Mouse (Mus musculus): ENCODE data around the gene Srsf11. TPM values are rescaled to one million over a fixed set of nuclear protein-coding genes. Genes with fewer than 3 reads are reported as not detected.

Srsf11 gene
- 100 to 1,000 TPM; 117 to 156 TPM for total RNA-seq (2021)
- long read RNA-seq, experiment 1, transcript Srsf11-204 (13 exons, 3,106 nt): major isoform, 9 of 64 reads
- long read RNA-seq, experiment 1, partial matches to known transcripts: 26 of 64 reads
- long read RNA-seq, experiment 1, other reads (novel, unspliced or antisense): 15 of 64 reads
- long read RNA-seq, experiment 2, transcript Srsf11-202 (12 exons, 2,654 nt): minor isoform, 7 of 46 reads
- long read RNA-seq, experiment 2, transcript Srsf11-204 (13 exons, 3,106 nt): major isoform, 17 of 46 reads
- long read RNA-seq, experiment 2, partial matches to known transcripts: 4 of 46 reads
- long read RNA-seq, experiment 2, other reads (novel, unspliced or antisense): 11 of 46 reads

- DNase-seq: peak; percentile 97
These were observed at the start of gene Srsf11, which contains the start of gene Lrrc40 for GRCm38 (mm10) chr3:158036329-158036988. Gene Srsf11, minus strand, starts transcription at chr3:158036639. Gene Lrrc40, plus strand, starts transcription at chr3:158036662.

GRCm38 (mm10) chr3:158077828-158078227, 41.4 kb upstream of the Srsf11 start:
- DNase-seq: no peak

GRCm38 (mm10) chr3:158077380-158077772, 40.9 kb upstream of the Srsf11 start:
- no peak for DNase-seq

GRCm38 (mm10) chr3:158076685-158077379, 40.4 kb upstream of the Srsf11 start:
- no peak for DNase-seq

GRCm38 (mm10) chr3:158075004-158075403, 38.6 kb upstream of the Srsf11 start:
- DNase-seq: no peak

GRCm38 (mm10) chr3:158068613-158069263, 32.3 kb upstream of the Srsf11 start:
- no peak for DNase-seq

- no peak for DNase-seq
These were observed 31.5 kb upstream of the Srsf11 start for GRCm38 (mm10) chr3:158067916-158068315.

GRCm38 (mm10) chr3:158065256-158065655, 28.8 kb upstream of the Srsf11 start:
- DNase-seq: no peak

- DNase-seq: no peak
These were observed 25.5 kb upstream of the Srsf11 start for GRCm38 (mm10) chr3:158061811-158062523.

- no peak for DNase-seq
These were observed 24.3 kb upstream of the Srsf11 start for GRCm38 (mm10) chr3:158060621-158061291.

GRCm38 (mm10) chr3:158049508-158049907, 13.1 kb upstream of the Srsf11 start:
- no peak for DNase-seq

- DNase-seq: no peak
These were observed 4.3 kb upstream of the Srsf11 start for GRCm38 (mm10) chr3:158040755-158041154.

- no peak for DNase-seq
These were observed 1.7 kb upstream of the Srsf11 start for GRCm38 (mm10) chr3:158038106-158038505.

- DNase-seq: no peak
These were observed 573 bp downstream of the Srsf11 start for GRCm38 (mm10) chr3:158035866-158036265.

- no peak for DNase-seq
These were observed 4.3 kb downstream of the Srsf11 start for GRCm38 (mm10) chr3:158032106-158032505.

GRCm38 (mm10) chr3:158031371-158031925, 5.0 kb downstream of the Srsf11 start:
- peak; percentile 94 for DNase-seq

GRCm38 (mm10) chr3:158009762-158010320, 26.6 kb downstream of the Srsf11 start:
- no peak for DNase-seq

GRCm38 (mm10) chr3:158008647-158009046, 27.8 kb downstream of the Srsf11 start:
- no peak for DNase-seq

- DNase-seq: no peak
These were observed 37.6 kb downstream of the Srsf11 start for GRCm38 (mm10) chr3:157998742-157999369.

- DNase-seq: no peak
These were observed 40.7 kb downstream of the Srsf11 start for GRCm38 (mm10) chr3:157995726-157996125.

Measured in adrenal gland, postnatal 10 days (tissue).